Mouse (Mus musculus) neural tube, embryonic 11.5 days (tissue): ENCODE results near the gene Gchfr. TPM values are rescaled to one million over a fixed set of nuclear protein-coding genes. Genes with fewer than 3 reads are reported as not detected.

Experiments used
- ATAC-seq: fragments of 200-750 bp; cut with Nextera tagmentation; 2 replicates; pipeline ENCODE4 v1.8.0; 2017; ENCODE audit warnings: moderate number of reproducible peaks, mild to moderate bottlenecking, moderate TSS enrichment, moderate library complexity; ENCODE audit not compliant: insufficient read depth, low FRiP score, low TSS enrichment
- DNase-seq: peaks from one replicate; pipeline ENCODE4 v3.0.0-alpha.2; 2015; ENCODE audit warnings: low spot score
- H3K27ac ChIP-seq: fragments of 300-500 bp; sonication (generic); 2 replicates; pipeline ENCODE4 v1.5.1; 2014; ENCODE audit warnings: low read depth, mild to moderate bottlenecking, low read length
- H3K27me3 ChIP-seq: fragments of 300-500 bp; sonication (generic); 2 replicates; pipeline ENCODE4 v1.6.1; 2014; ENCODE audit warnings: mild to moderate bottlenecking, low read length, mixed read lengths; ENCODE audit not compliant: control insufficient read depth, insufficient read depth
- H3K36me3 ChIP-seq: fragments of 300-500 bp; sonication (generic); 2 replicates; pipeline ENCODE4 v1.6.1; 2014; ENCODE audit warnings: mild to moderate bottlenecking, low read length, moderate library complexity, mixed read lengths; ENCODE audit not compliant: control insufficient read depth, insufficient read depth
- H3K4me1 ChIP-seq: fragments of 300-500 bp; sonication (generic); 2 replicates; pipeline ENCODE4 v1.6.1; 2014; ENCODE audit warnings: low read length, mixed read lengths; ENCODE audit not compliant: control insufficient read depth, insufficient read depth
- H3K4me2 ChIP-seq: fragments of 300-500 bp; sonication (generic); 2 replicates; pipeline ENCODE4 v1.6.1; 2014; ENCODE audit warnings: low read depth, mild to moderate bottlenecking, moderate library complexity
- H3K4me3 ChIP-seq: fragments of 300-500 bp; sonication (generic); 2 replicates; pipeline ENCODE4 v1.5.1; 2014; ENCODE audit warnings: low read depth, low read length
- H3K9ac ChIP-seq: fragments of 300-500 bp; sonication (generic); 2 replicates; pipeline ENCODE4 v1.6.1; 2014; ENCODE audit warnings: mild to moderate bottlenecking, low read length
- H3K9me3 ChIP-seq: fragments of 300-500 bp; sonication (generic); 2 replicates; pipeline ENCODE4 v1.6.1; 2016; ENCODE audit warnings: low read length; ENCODE audit not compliant: control insufficient read depth
- WGBS: fragments of 180-500 bp; shearing (Covaris S2); extraction: QIAGEN DNeasy Blood & Tissue Kit; methylation state at CpG from one replicate; pipeline ENCODE4 v1.1.7; 2014; 5-methylcytosine and 5-hydroxymethylcytosine counted together
- polyA plus RNA-seq: library from polyadenylated mRNA; unstranded; fragments of >200 nt; fragmentation: Nextera tagmentation; extraction: Ambion mirVana; gene quantifications from 2 replicates; pipeline ENCODE4 v1.2.1, GENCODE M21; 2014

Gchfr gene
- polyA plus RNA-seq, 1 experiment from 2014 or later: 3.2 TPM

- DNase-seq: no peak
- WGBS: 70% methylated on average over 3 of the region's 3 CpGs
These were observed 9.2 kb downstream of the Gchfr start for GRCm38 (mm10) chr2:119176761-119177160.

GRCm38 (mm10) chr2:119177384-119177939 lies 9.9 kb downstream of the Gchfr start:
- Histone ChIP-seq H3K4me2 (no peak overlapping the region), H3K4me1 (peaks cover 22% of the 10 kb centered on the region), H3K9ac (no peak overlapping the region), H3K27ac (no peak overlapping the region), H3K36me3 (peaks cover 4% of the 10 kb centered on the region), H3K27me3 (no peaks in the 10 kb centered on the region), H3K4me3 (no peak overlapping the region), H3K9me3 (no peaks in the 10 kb centered on the region)
- ATAC-seq (no peak), DNase-seq (no peak)
- 90% methylated on average over 5 of the region's 5 CpGs for WGBS

More at GRCm38 (mm10) chr2:119176761-119177160, 9.2 kb downstream of the Gchfr start:
- Histone ChIP-seq H3K27me3 (no peaks in the 10 kb centered on the region), H3K4me1 (peaks cover 27% of the 10 kb centered on the region), H3K4me2 (no peak overlapping the region), H3K9me3 (no peaks in the 10 kb centered on the region), H3K36me3 (peaks cover 4% of the 10 kb centered on the region), H3K9ac (no peak overlapping the region), H3K27ac (no peak overlapping the region), H3K4me3 (no peak overlapping the region)
- no peak for ATAC-seq

- Histone ChIP-seq H3K36me3 (peaks cover 6% of the 10 kb centered on the region), H3K4me2 (no peak overlapping the region), H3K9ac (no peak overlapping the region), H3K4me1 (no peaks in the 10 kb centered on the region), H3K27me3 (no peaks in the 10 kb centered on the region), H3K4me3 (no peak overlapping the region), H3K27ac (no peak overlapping the region), H3K9me3 (no peaks in the 10 kb centered on the region)
- no peak for ATAC-seq
- no peak for DNase-seq
- 67% methylated on average over 7 of the region's 7 CpGs for WGBS
These were observed 15.3 kb downstream of the Gchfr start for GRCm38 (mm10) chr2:119182914-119183313.

- 8% methylated on average over 15 of the region's 15 CpGs for WGBS
- Histone ChIP-seq H3K4me2 (peak overlapping the region; percentile 30), H3K4me1 (no peaks in the 10 kb centered on the region), H3K27ac (no peak overlapping the region), H3K9ac (no peak overlapping the region), H3K9me3 (no peaks in the 10 kb centered on the region), H3K4me3 (no peak overlapping the region), H3K27me3 (no peaks in the 10 kb centered on the region), H3K36me3 (peaks cover under 1% of the 10 kb centered on the region)
- ATAC-seq: peak; percentile 61; the same call in 1 of the 2 replicates
- peak; percentile 85 for DNase-seq
These were observed 21.6 kb downstream of the Gchfr start for GRCm38 (mm10) chr2:119189029-119189710.

GRCm38 (mm10) chr2:119190969-119191368 lies 23.4 kb downstream of the Gchfr start:
- Histone ChIP-seq H3K27ac (no peak overlapping the region), H3K4me1 (no peaks in the 10 kb centered on the region), H3K36me3 (no peaks in the 10 kb centered on the region), H3K4me3 (no peak overlapping the region), H3K4me2 (no peak overlapping the region), H3K9ac (no peak overlapping the region), H3K27me3 (no peaks in the 10 kb centered on the region), H3K9me3 (no peaks in the 10 kb centered on the region)
- WGBS: 88% methylated on average over 5 of the region's 5 CpGs
- ATAC-seq: no peak
- DNase-seq: no peak

GRCm38 (mm10) chr2:119194140-119194539 lies 26.6 kb downstream of the Gchfr start:
- Histone ChIP-seq H3K9me3 (no peaks in the 10 kb centered on the region), H3K27me3 (no peaks in the 10 kb centered on the region), H3K27ac (no peak overlapping the region), H3K4me2 (no peak overlapping the region), H3K4me3 (no peak overlapping the region), H3K4me1 (no peaks in the 10 kb centered on the region), H3K36me3 (no peaks in the 10 kb centered on the region), H3K9ac (no peak overlapping the region)
- WGBS: 83% methylated on average over 5 of the region's 5 CpGs
- no peak for ATAC-seq
- no peak for DNase-seq

GRCm38 (mm10) chr2:119196316-119197108 lies 28.9 kb downstream of the Gchfr start:
- Histone ChIP-seq H3K36me3 (no peaks in the 10 kb centered on the region), H3K9ac (no peak overlapping the region), H3K27ac (no peak overlapping the region), H3K4me1 (no peaks in the 10 kb centered on the region), H3K4me3 (no peak overlapping the region), H3K4me2 (no peak overlapping the region), H3K27me3 (no peaks in the 10 kb centered on the region), H3K9me3 (no peaks in the 10 kb centered on the region)
- 29% methylated on average over 4 of the region's 4 CpGs for WGBS
- no peak for DNase-seq
- no peak for ATAC-seq

GRCm38 (mm10) chr2:119197493-119197892 lies 29.9 kb downstream of the Gchfr start:
- DNase-seq: no peak
- Histone ChIP-seq H3K4me2 (no peak overlapping the region), H3K9me3 (no peaks in the 10 kb centered on the region), H3K36me3 (no peaks in the 10 kb centered on the region), H3K4me1 (no peaks in the 10 kb centered on the region), H3K4me3 (no peak overlapping the region), H3K9ac (no peak overlapping the region), H3K27me3 (no peaks in the 10 kb centered on the region), H3K27ac (no peak overlapping the region)
- WGBS: 76% methylated on average over 1 of the region's 1 CpGs
- ATAC-seq: no peak
